Mouse (Mus musculus): ENCODE results near the gene Trio. TPM values are rescaled to one million over a fixed set of nuclear protein-coding genes. Genes with fewer than 3 reads are reported as not detected.

Trio gene
- polyA plus RNA-seq, 1 experiment from 2014 or later, result 44.7 TPM

GRCm38 (mm10) chr15:28029371-28029770 is 3.7 kb upstream of the Trio start:
- Histone ChIP-seq H3K4me3 (no peak overlapping the region), H3K9ac (replicated peaks) (no peak overlapping the region), H3K27me3 (no peaks in the 10 kb centered on the region), H3K27ac (replicated peaks) (no peak overlapping the region), H3K4me2 (replicated peaks) (no peak overlapping the region), H3K4me1 (no peaks in the 10 kb centered on the region), H3K9me3 (no peaks in the 10 kb centered on the region), H3K36me3 (no peaks in the 10 kb centered on the region)
- ATAC-seq (replicated peaks), result no peak
- 90% methylated on average over 7 of the region's 7 CpGs for WGBS

- WGBS, result 96% methylated on average over 6 of the region's 6 CpGs
- no peaks in the 10 kb centered on the region for H3K9me3 ChIP-seq
- H3K27me3 ChIP-seq, result no peaks in the 10 kb centered on the region
- H3K4me1 ChIP-seq, result peaks cover 4% of the 10 kb centered on the region
- no peak for ATAC-seq (replicated peaks)
- no peaks in the 10 kb centered on the region for H3K36me3 ChIP-seq
- no peak overlapping the region for H3K9ac ChIP-seq (replicated peaks)
- H3K4me2 ChIP-seq (replicated peaks), result no peak overlapping the region
- H3K27ac ChIP-seq (replicated peaks), result no peak overlapping the region
- H3K4me3 ChIP-seq, result no peak overlapping the region
These were observed 2.9 kb upstream of the Trio start for GRCm38 (mm10) chr15:28028542-28028941.

- no peaks in the 10 kb centered on the region for H3K36me3 ChIP-seq
- H3K9ac ChIP-seq (replicated peaks), result peak overlapping the region; percentile 63
- H3K27me3 ChIP-seq, result no peaks in the 10 kb centered on the region
- no peak for ATAC-seq (replicated peaks)
- peak overlapping the region; percentile 70 for H3K4me2 ChIP-seq (replicated peaks)
- under 1% methylated on average over 18 of the region's 18 CpGs for WGBS
- H3K9me3 ChIP-seq, result no peaks in the 10 kb centered on the region
- H3K27ac ChIP-seq (replicated peaks), result peak overlapping the region; percentile 100
- H3K4me1 ChIP-seq, result peaks cover 28% of the 10 kb centered on the region
- peak overlapping the region; percentile 95 for H3K4me3 ChIP-seq
These were observed 476 bp upstream of the Trio start for GRCm38 (mm10) chr15:28026167-28026481.

- peak overlapping the region; percentile 100 for H3K27ac ChIP-seq (replicated peaks)
- peak overlapping the region; percentile 95 for H3K4me3 ChIP-seq
- H3K9me3 ChIP-seq, result no peaks in the 10 kb centered on the region
- WGBS, result under 1% methylated on average over 53 of the region's 54 CpGs
- no peaks in the 10 kb centered on the region for H3K36me3 ChIP-seq
- ATAC-seq (replicated peaks), result peak; percentile 11
- H3K9ac ChIP-seq (replicated peaks), result peak overlapping the region; percentile 98
- peak overlapping the region; percentile 70 for H3K4me2 ChIP-seq (replicated peaks)
- H3K4me1 ChIP-seq, result peaks cover 37% of the 10 kb centered on the region
- no peaks in the 10 kb centered on the region for H3K27me3 ChIP-seq
These were observed 696 bp downstream of the Trio start for GRCm38 (mm10) chr15:28024965-28025338.

GRCm38 (mm10) chr15:28024031-28024964 is 1.4 kb downstream of the Trio start:
- Histone ChIP-seq H3K27ac (replicated peaks) (peak overlapping the region; percentile 100), H3K9me3 (no peaks in the 10 kb centered on the region), H3K36me3 (no peaks in the 10 kb centered on the region), H3K27me3 (no peaks in the 10 kb centered on the region), H3K4me3 (peak overlapping the region; percentile 95), H3K9ac (replicated peaks) (peak overlapping the region; percentile 98), H3K4me2 (replicated peaks) (peak overlapping the region; percentile 70), H3K4me1 (peaks cover 44% of the 10 kb centered on the region)
- ATAC-seq (replicated peaks), result peak; percentile 37
- WGBS, result under 1% methylated on average over 71 of the region's 81 CpGs

- Histone ChIP-seq H3K9me3 (no peaks in the 10 kb centered on the region), H3K4me1 (peaks cover 55% of the 10 kb centered on the region), H3K9ac (replicated peaks) (0 out of 2 replicates have a peak overlapping the region, but pooled peaks have one; percentile 33), H3K27ac (replicated peaks) (no peak overlapping the region), H3K27me3 (no peaks in the 10 kb centered on the region), H3K36me3 (no peaks in the 10 kb centered on the region), H3K4me3 (peak overlapping the region; percentile 5; the same call in 1 of the 2 replicates), H3K4me2 (replicated peaks) (peak overlapping the region; percentile 33)
- no peak for ATAC-seq (replicated peaks)
- WGBS, result 9% methylated on average over 15 of the region's 15 CpGs
These were observed 3.9 kb downstream of the Trio start for GRCm38 (mm10) chr15:28021591-28022209.

GRCm38 (mm10) chr15:28019393-28020070 is 6.1 kb downstream of the Trio start:
- Histone ChIP-seq H3K4me2 (replicated peaks) (no peak overlapping the region), H3K27me3 (no peaks in the 10 kb centered on the region), H3K9ac (replicated peaks) (no peak overlapping the region), H3K9me3 (no peaks in the 10 kb centered on the region), H3K27ac (replicated peaks) (no peak overlapping the region), H3K4me3 (no peak overlapping the region), H3K36me3 (no peaks in the 10 kb centered on the region), H3K4me1 (peaks cover 70% of the 10 kb centered on the region)
- 74% methylated on average over 7 of the region's 7 CpGs for WGBS
- no peak for ATAC-seq (replicated peaks)

- WGBS, result 80% methylated on average over 2 of the region's 3 CpGs
- H3K4me1 ChIP-seq, result peaks cover 25% of the 10 kb centered on the region
These were observed 18.1 kb downstream of the Trio start for GRCm38 (mm10) chr15:28007516-28007915.

GRCm38 (mm10) chr15:28004192-28004767 is 21.4 kb downstream of the Trio start:
- no peak for ATAC-seq (replicated peaks)
- Histone ChIP-seq H3K27me3 (no peaks in the 10 kb centered on the region), H3K4me2 (replicated peaks) (no peak overlapping the region), H3K27ac (replicated peaks) (no peak overlapping the region), H3K4me1 (peaks cover 42% of the 10 kb centered on the region), H3K4me3 (no peak overlapping the region), H3K9me3 (no peaks in the 10 kb centered on the region), H3K36me3 (no peaks in the 10 kb centered on the region), H3K9ac (replicated peaks) (no peak overlapping the region)
- 55% methylated on average over 5 of the region's 5 CpGs for WGBS

More at GRCm38 (mm10) chr15:28007516-28007915, 18.1 kb downstream of the Trio start:
- H3K4me3 ChIP-seq, result no peak overlapping the region
- no peak overlapping the region for H3K4me2 ChIP-seq (replicated peaks)
- H3K27me3 ChIP-seq, result no peaks in the 10 kb centered on the region
- no peak overlapping the region for H3K9ac ChIP-seq (replicated peaks)
- no peak overlapping the region for H3K27ac ChIP-seq (replicated peaks)
- no peaks in the 10 kb centered on the region for H3K36me3 ChIP-seq
- no peaks in the 10 kb centered on the region for H3K9me3 ChIP-seq
- ATAC-seq (replicated peaks), result no peak

- Histone ChIP-seq H3K9me3 (no peaks in the 10 kb centered on the region), H3K27me3 (no peaks in the 10 kb centered on the region), H3K4me1 (peaks cover 51% of the 10 kb centered on the region), H3K27ac (replicated peaks) (no peak overlapping the region), H3K36me3 (no peaks in the 10 kb centered on the region), H3K4me2 (replicated peaks) (no peak overlapping the region), H3K4me3 (no peak overlapping the region), H3K9ac (replicated peaks) (no peak overlapping the region)
- no peak for ATAC-seq (replicated peaks)
- 19% methylated on average over 3 of the region's 3 CpGs for WGBS
These were observed 23.1 kb downstream of the Trio start for GRCm38 (mm10) chr15:28002515-28002914.

- H3K9ac ChIP-seq (replicated peaks), result no peak overlapping the region
- 45% methylated on average over 4 of the region's 4 CpGs for WGBS
- no peak for ATAC-seq (replicated peaks)
- no peaks in the 10 kb centered on the region for H3K36me3 ChIP-seq
- no peak overlapping the region for H3K4me3 ChIP-seq
- no peaks in the 10 kb centered on the region for H3K27me3 ChIP-seq
- H3K9me3 ChIP-seq, result no peaks in the 10 kb centered on the region
- no peak overlapping the region for H3K27ac ChIP-seq (replicated peaks)
- H3K4me1 ChIP-seq, result peaks cover 58% of the 10 kb centered on the region
- H3K4me2 ChIP-seq (replicated peaks), result no peak overlapping the region
These were observed 24.3 kb downstream of the Trio start for GRCm38 (mm10) chr15:28001299-28001698.

Measured in forebrain, embryonic 15.5 days (tissue).